Mouse (Mus musculus): Measurements from ENCODE around the gene Olfr228.
A peak's percentile ranks its signal among the peaks of the same experiment; 100 is the strongest.
"Not testable (repeated sequence)": the region's sequence is repeated elsewhere in the genome, so short reads cannot be mapped to it uniquely, and the experiment has no call there.

The Olfr228 gene

DNA sequence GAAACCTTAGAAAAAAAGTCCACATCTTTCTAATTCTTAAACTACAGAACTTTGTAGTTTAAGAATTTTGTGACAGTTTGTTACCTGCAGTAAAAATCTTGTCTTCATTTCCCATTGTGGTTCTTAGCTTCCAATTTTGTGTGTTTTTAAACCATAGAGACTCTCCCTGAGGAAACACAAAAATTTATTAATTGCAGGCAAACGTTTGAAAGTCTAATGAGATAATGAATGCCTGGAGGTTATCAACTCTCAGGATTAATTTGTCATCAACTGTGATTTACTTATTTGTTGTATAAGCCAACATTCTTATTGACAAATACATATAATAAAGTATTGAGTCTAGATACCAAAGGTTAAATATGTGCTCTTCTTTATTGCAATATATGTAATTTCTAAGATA is at the start of gene Olfr228:
Gene Olfr228 (minus strand): TSS at position 101 of the 400 bp plus-strand sequence.
- no peak for DNase-seq (ENCODE audit: inconsistent age in 2 of 2, low spot score in 1 of 2)

DNA sequence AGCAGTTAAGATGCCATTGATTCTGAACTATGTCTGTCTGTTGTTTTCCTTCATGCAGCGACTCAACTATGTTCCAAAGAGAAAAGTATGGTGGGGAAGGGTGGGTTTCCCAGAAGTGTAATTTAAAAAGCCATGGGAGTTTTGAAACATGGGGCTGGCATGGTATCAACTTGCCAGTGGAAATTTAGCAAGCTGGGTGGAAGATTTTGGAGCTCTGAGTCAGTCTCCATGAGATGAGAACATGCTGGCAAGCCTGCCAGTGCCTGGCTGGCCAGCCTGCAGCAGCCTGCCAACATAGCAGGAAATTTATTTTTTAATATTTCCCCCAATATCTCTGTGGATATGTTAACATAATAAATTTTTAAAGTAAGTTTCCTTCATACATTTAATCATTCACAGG is 43.8 kb upstream of the Olfr228 start:
- peak in 1 of 2 experiments; percentile 16 for DNase-seq (ENCODE audit: inconsistent age in 2 of 2, low spot score in 1 of 2)

DNA sequence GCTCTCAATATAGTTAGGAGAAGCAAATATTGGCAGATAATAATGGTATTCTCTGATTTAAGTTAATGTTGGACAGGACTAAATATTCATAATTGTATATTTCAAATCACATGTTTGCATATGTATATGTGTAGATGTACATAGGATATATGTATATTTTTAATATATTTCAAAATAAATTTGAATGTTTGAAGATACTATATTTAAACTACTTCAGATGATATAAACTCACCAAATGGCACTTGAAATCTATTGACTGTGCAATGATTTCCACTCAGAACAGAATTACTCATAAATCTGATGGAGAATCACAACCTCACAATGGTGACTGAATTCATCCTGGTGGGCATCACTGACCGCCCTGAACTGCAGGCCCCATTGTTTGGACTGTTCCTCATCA is 21.0 kb upstream of the Olfr228 start, which contains the start of gene Olfr1076:
Gene Olfr1076 (plus strand): TSS at position 301 of the 400 bp plus-strand sequence.
- DNase-seq (ENCODE audit: inconsistent age in 2 of 2, low spot score in 1 of 2) = no peak

DNA sequence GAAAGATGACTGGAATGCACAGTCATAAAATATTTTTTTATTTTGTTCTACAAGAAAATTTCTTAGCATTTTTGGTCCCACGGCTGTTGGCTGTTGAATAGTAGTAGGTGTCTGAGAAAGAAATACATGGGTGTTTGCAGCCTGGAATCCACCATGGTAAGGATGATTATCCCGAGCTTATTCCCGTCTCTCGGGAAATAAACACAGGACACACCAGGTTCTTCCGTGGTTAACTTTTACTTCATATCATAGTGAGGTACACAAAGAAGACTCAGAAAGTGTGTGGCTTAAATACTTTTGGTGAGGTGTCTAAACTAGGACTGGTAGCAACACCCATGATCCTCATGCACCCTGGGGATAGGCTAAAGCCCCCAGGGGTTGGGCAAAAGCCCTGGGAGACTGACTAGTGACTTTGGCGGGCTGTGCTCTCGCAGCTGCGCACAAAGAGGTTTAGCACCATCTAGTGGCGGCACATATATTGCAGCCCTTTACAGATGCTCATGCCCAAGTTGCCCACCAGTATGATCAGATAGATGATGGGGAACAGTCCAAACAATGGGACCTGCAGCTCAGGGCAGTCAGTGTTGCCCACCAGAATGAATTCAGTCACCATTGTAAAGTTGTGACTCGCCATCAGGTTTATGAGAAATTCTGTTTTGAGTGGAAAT is 22.6 kb downstream of the Olfr228 start:
- DNase-seq (ENCODE audit: inconsistent age in 2 of 2, low spot score in 1 of 2) = peak; percentile 24 to 76

DNA sequence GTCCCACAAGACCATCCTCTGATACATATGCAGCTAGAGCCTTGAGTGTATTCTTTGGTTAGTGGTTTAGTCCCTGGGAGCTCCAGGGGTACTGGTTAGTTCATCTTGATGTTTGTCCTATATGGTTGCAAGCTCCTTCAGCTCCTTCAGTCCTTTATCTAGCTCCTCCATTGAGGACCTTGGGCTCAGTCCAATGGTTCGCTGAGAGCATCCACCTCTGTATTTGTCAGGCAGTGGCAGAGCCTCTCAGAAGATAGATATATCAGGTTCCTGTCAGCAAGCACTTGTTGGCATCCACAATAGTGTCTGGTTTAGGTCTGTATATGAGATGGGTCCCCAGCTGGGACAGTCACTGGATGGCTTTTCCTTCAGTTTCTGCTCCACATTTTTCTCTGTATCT is 26.8 kb downstream of the Olfr228 start:
- DNase-seq (ENCODE audit: inconsistent age in 2 of 2, low spot score in 1 of 2) = no peak

DNA sequence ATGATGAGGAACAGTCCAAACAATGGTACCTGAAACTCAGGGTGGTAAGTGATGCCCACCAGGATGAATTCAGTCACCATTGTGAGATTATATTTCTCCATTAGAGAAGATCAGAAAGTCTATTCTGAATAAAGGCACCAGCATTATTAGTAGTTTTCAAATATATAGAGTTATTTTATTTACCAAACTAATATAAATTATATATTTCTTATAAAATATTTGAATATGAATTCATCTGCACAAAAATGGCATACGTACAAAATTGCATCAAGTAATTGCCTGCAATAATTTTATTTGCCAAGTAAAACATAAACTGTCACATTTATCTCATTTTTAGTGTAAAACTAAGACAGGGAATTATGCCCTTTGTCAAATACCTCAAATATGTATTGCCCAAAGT is 31.0 kb downstream of the Olfr228 start, which contains the start of gene Olfr1066:
Gene Olfr1066 (minus strand): TSS at position 101 of the 400 bp plus-strand sequence.
- DNase-seq (ENCODE audit: inconsistent age in 2 of 2, low spot score in 1 of 2) = no peak

DNA sequence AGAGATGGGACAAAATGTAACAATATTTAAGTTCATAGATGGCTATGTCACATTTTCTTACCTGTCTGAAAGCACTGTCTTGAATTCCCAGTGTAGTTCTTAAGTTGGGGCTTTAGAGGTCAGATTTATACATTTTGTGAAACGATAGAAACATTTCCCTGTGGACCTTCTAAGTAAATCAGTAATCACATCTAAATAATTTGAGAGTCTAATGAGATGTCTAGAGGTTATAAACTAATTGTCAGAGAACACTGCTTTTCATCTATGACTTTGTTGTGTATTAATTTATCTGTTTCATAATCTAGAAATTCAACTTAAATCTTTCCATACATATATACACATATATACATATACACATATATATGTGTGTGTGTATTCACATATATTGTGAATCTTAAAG is 36.7 kb downstream of the Olfr228 start, which contains the start of gene Olfr1065:
Gene Olfr1065 (minus strand): TSS at position 101 of the 400 bp plus-strand sequence.
- DNase-seq (ENCODE audit: inconsistent age in 2 of 2, low spot score in 1 of 2) = not testable (repeated sequence)

DNA sequence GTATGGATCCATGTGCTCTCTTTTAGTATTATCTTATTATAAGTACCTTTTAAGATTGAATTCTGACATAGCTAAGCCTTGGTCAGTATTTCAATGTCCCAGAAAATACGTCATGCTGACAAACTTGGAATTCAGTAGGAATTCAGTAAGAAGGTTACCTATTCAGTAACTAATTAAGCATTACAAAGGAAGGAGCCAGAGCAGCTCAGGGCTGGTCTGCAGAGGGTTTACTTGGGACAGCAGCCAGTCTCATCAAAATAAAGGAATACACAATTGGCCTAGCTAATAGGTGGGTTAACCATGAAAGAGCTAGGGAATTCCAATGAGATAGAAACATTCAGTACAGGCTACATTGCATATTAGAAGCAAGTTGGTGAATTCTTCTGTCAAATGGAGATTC is 45.1 kb downstream of the Olfr228 start:
- not testable (repeated sequence) for DNase-seq (ENCODE audit: inconsistent age in 2 of 2, low spot score in 1 of 2)

All from adrenal gland, adult (tissue).